Mouse (Mus musculus): ENCODE results near the gene Agap2. TPM values are rescaled to one million over a fixed set of nuclear protein-coding genes. Genes with fewer than 3 reads are reported as not detected.

Gene Agap2
- total and polyA plus RNA-seq, 3 experiments: 24.8 to 43.5 (median 26.1) TPM

GRCm38 (mm10) chr10:127080901-127081780, 6.1 kb downstream of the Agap2 start:
- Histone ChIP-seq H3K4me2 (ENCODE audit: insufficient read depth, low read depth, poor library complexity, severe bottlenecking) (no peak overlapping the region), H3K9me3 (replicated peaks; ENCODE audit: low read length) (no peaks in the 10 kb centered on the region), H3K36me3 (replicated peaks in 1 of 2; ENCODE audit: control insufficient read depth in 1 of 2, insufficient read depth in 1 of 2, low read length in 1 of 2) (peaks cover 45 to 82% of the 10 kb centered on the region in 2 experiments), H3K79me2 (replicated peaks; ENCODE audit: control insufficient read depth, extremely low read depth, insufficient read depth, poor library complexity, severe bottlenecking) (peaks cover 9% of the 10 kb centered on the region), H3K4me3 (replicated peaks in 1 of 3; ENCODE audit: low read depth in 2 of 3, low read length in 2 of 3, poor library complexity in 1 of 3) (no peak overlapping the region), H3K27me3 (replicated peaks) (no peaks in the 10 kb centered on the region), H3K27ac (ENCODE audit: insufficient read depth, low read depth) (no peak overlapping the region), H3K9ac (ENCODE audit: insufficient read depth, low read depth) (no peak overlapping the region), H3K4me1 (ENCODE audit: control insufficient read depth in 1 of 2, insufficient read depth in 2 of 2) (peaks cover 2 to 18% of the 10 kb centered on the region in 2 experiments; a peak in 3 of 4 replicates)
- TF ChIP-seq JUND (conservative IDR thresholded peaks at IDR 0.05; ENCODE audit: low read depth, low read length) (no peak), NELFE (IDR thresholded peaks at IDR 0.05; ENCODE audit: low read depth, low read length) (no peak), E2F4 (IDR thresholded peaks at IDR 0.05; ENCODE audit: insufficient replicate concordance, low read depth, low read length) (no peak), RAD21 (IDR thresholded peaks at IDR 0.05; ENCODE audit: low read depth, low read length) (no peak), RCOR1 (conservative IDR thresholded peaks at IDR 0.05; ENCODE audit: low read depth, low read length) (no peak), EP300 (IDR thresholded peaks at IDR 0.05; ENCODE audit: low read length) (no peak), ELF1 (IDR thresholded peaks at IDR 0.05; ENCODE audit: low read depth, low read length) (no peak), ZMIZ1 (IDR thresholded peaks at IDR 0.05; ENCODE audit: low read depth, low read length) (no peak)
- dilution Hi-C loops (cut with MboI; ENCODE audit: extremely low pct_ligation_motif_present, extremely low pct_unique_long_range_greater_than_20kb, low sequenced_read_pairs): no loop called here
- no peak for DNase-seq (ENCODE audit: extremely low read depth)
- in situ Hi-C loops (cut with MboI; ENCODE audit: low pct_ligation_motif_present, low pct_unique_long_range_greater_than_20kb, low sequenced_read_pairs): no loop called here

- Histone ChIP-seq H3K4me2 (ENCODE audit: insufficient read depth, low read depth, poor library complexity, severe bottlenecking) (no peak overlapping the region), H3K79me2 (replicated peaks; ENCODE audit: control insufficient read depth, extremely low read depth, insufficient read depth, poor library complexity, severe bottlenecking) (peaks cover 3% of the 10 kb centered on the region; the same call in 1 of the 2 replicates), H3K4me3 (replicated peaks in 1 of 3; ENCODE audit: low read depth in 2 of 3, low read length in 2 of 3, poor library complexity in 1 of 3) (no peak overlapping the region), H3K9ac (ENCODE audit: insufficient read depth, low read depth) (no peak overlapping the region), H3K27ac (ENCODE audit: insufficient read depth, low read depth) (no peak overlapping the region), H3K4me1 (ENCODE audit: control insufficient read depth in 1 of 2, insufficient read depth in 2 of 2) (peaks cover 0 to 8% of the 10 kb centered on the region in 2 experiments; a peak in 2 of 4 replicates), H3K36me3 (replicated peaks in 1 of 2; ENCODE audit: control insufficient read depth in 1 of 2, insufficient read depth in 1 of 2, low read length in 1 of 2) (peaks cover 55 to 92% of the 10 kb centered on the region in 2 experiments), H3K27me3 (replicated peaks) (no peaks in the 10 kb centered on the region), H3K9me3 (replicated peaks; ENCODE audit: low read length) (no peaks in the 10 kb centered on the region)
- TF ChIP-seq CHD2 (IDR thresholded peaks at IDR 0.05; ENCODE audit: low read length): no peak
- TF ChIP-seq HCFC1 (IDR thresholded peaks at IDR 0.05; ENCODE audit: low read depth, low read length): no peak
- no peak for TF ChIP-seq MAZ (IDR thresholded peaks at IDR 0.05; ENCODE audit: low read depth, low read length)
- no peak for TF ChIP-seq E2F4 (IDR thresholded peaks at IDR 0.05; ENCODE audit: insufficient replicate concordance, low read depth, low read length)
- no peak for TF ChIP-seq MXI1 (IDR thresholded peaks at IDR 0.05; ENCODE audit: low read depth, low read length)
- no peak for TF ChIP-seq NRF1 (IDR thresholded peaks at IDR 0.05; ENCODE audit: low read depth, low read length)
- no peak for TF ChIP-seq ZKSCAN1 (IDR thresholded peaks at IDR 0.05; ENCODE audit: borderline replicate concordance, low read depth, low read length)
- no peak for TF ChIP-seq JUN (IDR thresholded peaks at IDR 0.05; ENCODE audit: insufficient read depth, low read depth, low read length)
- no peak for TF ChIP-seq GABPA (IDR thresholded peaks at IDR 0.05; ENCODE audit: insufficient replicate concordance, low read depth, low read length)
- no peak for TF ChIP-seq RCOR1 (conservative IDR thresholded peaks at IDR 0.05; ENCODE audit: low read depth, low read length)
- no peak for TF ChIP-seq ZC3H11A (IDR thresholded peaks at IDR 0.05; ENCODE audit: low read depth, low read length)
- TF ChIP-seq UBTF (IDR thresholded peaks at IDR 0.05; ENCODE audit: low read depth, low read length): no peak
- in situ Hi-C loops (cut with MboI; ENCODE audit: low pct_ligation_motif_present, low pct_unique_long_range_greater_than_20kb, low sequenced_read_pairs): no loop called here
- dilution Hi-C loops (cut with MboI; ENCODE audit: extremely low pct_ligation_motif_present, extremely low pct_unique_long_range_greater_than_20kb, low sequenced_read_pairs): no loop called here
- no peak for DNase-seq (ENCODE audit: extremely low read depth)
Measured at GRCm38 (mm10) chr10:127081996-127082620, 7.0 kb downstream of the Agap2 start.

All from CH12.LX (cell line).